Mouse (Mus musculus): Measurements from ENCODE around the gene Ergic2.

GRCm38 (mm10) chr6:148139288-148139995 is 72.7 kb downstream of the Ergic2 start:
- no peak for TF ChIP-seq POLR2A (IDR thresholded peaks at IDR 0.05; ENCODE audit: insufficient read depth, low read depth, low read length)
- no peak for TF ChIP-seq CTCF (IDR thresholded peaks at IDR 0.05)
